Mouse (Mus musculus) spleen, adult 2 months (tissue): ENCODE data around the gene Rnf214.

Source experiments
- CTCF ChIP-seq: fragments of 200-500 bp; IDR thresholded peaks from 2 replicates; pipeline ENCODE4 v1.5.1; 2011; ENCODE audit warnings: mild to moderate bottlenecking, inconsistent platforms; ENCODE audit not compliant: insufficient read depth, insufficient read length, insufficient replicate concordance; ENCODE audit errors: extremely low read depth
- POLR2A ChIP-seq: fragments of 200-500 bp; IDR thresholded peaks from 2 replicates; pipeline ENCODE4 v1.6.1; 2011; ENCODE audit warnings: low read depth, low read length, inconsistent platforms

DNA sequence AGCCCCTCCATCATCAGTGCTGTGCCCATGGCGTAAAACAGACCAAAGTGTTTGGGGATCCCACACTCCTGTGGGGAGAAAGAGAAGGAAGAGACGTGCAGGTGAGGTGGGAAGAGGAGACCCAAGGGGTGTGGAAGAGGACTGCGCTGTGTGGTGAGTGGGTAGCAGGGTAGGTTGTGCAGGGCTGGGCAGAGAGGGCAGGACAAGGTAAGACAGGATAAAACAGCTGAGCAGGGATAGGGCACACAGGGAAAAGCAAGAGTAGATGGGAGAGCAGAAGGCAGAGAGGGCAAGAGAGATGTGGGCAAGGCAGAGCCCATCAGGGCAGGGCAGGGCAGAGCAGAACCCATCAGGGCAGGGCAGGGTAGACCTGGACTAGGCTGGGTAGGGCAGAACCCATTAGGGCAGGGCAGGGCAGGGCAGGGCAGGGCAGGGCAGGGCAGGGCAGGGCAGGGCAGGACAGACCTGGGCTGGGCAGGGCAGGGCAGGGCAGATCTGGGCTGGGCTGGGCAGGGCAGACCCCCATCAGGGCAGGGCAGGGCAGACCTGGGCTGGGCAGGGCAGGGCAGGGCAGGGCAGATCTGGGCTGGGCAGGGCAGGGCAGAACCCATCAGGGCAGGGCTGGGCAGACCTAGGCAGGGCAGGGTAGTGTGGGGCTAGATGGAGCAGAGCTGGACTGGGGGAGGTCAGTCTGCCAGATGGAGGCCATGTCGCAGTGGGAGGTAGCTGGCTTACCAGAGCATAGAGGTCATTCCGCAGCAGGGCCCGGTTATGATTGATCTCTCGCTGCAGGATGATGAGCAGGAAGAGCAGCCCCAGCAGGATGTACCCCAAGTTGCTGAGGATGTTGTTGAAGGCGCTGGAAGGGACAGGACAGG, 37.2 kb upstream of the Rnf214 start:
- TF ChIP-seq CTCF (no peak), POLR2A (no peak)
